Mouse (Mus musculus) left cerebral cortex, postnatal 4 days (tissue): Measurements from ENCODE around the gene Ttc27. TPM values are rescaled to one million over a fixed set of nuclear protein-coding genes. Genes with fewer than 3 reads are reported as not detected.

ENCODE experiments used
- DNase-seq: peaks from one replicate; pipeline ENCODE4 v3.0.0-alpha.2; 2022
- intact Hi-C: fragments of 180-260 bp; cut with DNase I; formaldehyde crosslinking; loops from one replicate; pipeline ENCODE4 v1.15.1; 2025
- total RNA-seq, 2 experiments: library from RNA; stranded (reverse); gene quantifications; 2 replicates each; pipeline ENCODE4 v1.2.3; 2021

Gene Ttc27
- total RNA-seq, 2 experiments from 2014 or later: 25.8 to 26.3 TPM

- intact Hi-C loops: loop anchor here (2.0 to 10.0 kb wide), 3 partner anchors 194 to 574 kb away; partner anchors contain the start of gene Ltbp1
These were observed 93.5 kb downstream of the Ttc27 start for GRCm38 (mm10) chr17:74810892-74811625.

DNA sequence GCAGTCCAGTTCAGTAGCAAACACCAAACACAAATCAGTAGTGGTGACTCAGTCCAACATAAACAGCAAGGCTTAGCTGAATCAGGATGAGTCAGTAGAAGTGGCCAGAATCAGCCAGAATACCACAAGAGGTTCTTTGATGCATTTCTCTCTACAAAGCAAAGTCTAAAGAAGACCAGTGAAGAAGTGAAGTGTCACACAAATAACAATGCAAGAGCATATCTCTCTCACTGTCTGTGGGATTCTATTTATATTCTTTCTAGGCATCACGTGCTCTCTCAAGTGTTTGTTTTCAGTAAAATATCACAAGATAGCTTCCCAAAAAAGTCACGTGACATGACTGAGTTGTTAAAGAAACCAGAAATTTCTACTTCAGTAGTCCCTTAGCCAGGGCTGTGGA, 102.2 kb downstream of the Ttc27 start:
- intact Hi-C loops: loop anchor here (10.0 kb wide), 2 partner anchors 255 to 565 kb away; no protein-coding TSS in a partner anchor
- no peak for DNase-seq

More at GRCm38 (mm10) chr17:74810892-74811625, 93.5 kb downstream of the Ttc27 start:
- peak; percentile 4 for DNase-seq

- no peak for DNase-seq
- intact Hi-C loops: no loop called here
These were observed 113.3 kb downstream of the Ttc27 start for GRCm38 (mm10) chr17:74830851-74831250.

DNA sequence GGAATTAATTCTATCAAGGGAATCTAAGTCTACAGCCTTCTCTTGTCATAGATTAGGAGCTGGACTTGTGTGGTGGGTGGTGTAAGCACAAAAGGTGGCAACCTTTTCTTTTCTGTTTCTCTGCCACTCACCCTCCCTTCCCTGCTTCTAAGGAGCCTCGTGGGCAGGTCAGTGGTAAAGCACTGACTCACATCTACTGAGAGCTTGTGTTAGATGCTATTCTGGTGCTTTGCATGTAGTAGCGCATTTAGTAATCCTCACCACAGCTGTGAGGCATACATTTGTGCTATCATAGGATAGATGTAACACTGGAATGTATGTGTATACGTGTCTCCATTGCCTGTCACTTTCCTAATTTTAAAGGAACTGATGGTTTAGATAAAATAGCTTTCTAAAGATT, 124.2 kb downstream of the Ttc27 start:
- intact Hi-C loops: no loop called here
- no peak for DNase-seq

DNA sequence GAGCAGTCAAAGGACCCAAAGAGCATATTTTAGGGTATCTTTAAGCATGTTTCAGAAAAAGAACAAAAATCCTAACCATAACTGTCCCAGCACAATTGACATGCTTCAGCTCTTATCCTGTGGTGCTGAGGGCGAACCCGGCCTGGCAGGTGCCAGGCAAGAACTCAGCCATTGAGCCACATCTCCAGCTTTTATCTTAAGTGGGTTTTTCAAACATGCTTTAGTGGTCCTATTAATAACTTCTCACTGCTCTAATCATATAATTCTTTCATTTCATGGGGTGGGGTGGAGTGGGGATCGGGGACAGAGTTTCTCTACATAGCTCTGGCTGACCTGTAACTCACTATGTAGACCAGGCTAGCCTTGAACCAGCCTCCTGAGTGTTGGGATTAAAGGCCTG, 125.1 kb downstream of the Ttc27 start:
- intact Hi-C loops: no loop called here
- DNase-seq: no peak

DNA sequence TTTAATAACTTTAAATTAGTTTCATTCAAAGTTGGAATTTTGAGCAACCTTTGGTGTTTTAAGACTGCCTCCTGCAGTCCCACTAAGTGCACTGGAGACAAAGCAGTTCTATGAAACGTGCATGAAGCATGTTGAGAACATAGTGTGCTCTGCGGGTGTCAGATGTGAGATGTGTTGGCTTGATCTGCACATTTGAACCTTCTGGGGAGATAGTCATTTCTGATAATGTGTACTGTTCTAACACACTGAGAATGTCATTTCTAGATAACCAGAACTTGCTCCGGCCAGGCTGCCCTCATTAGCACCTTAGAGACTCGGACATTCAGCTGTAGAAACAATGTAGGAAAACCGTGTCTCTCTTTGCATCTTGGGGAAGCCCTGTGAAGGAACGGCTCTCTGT, 126.0 kb downstream of the Ttc27 start:
- intact Hi-C loops: no loop called here
- DNase-seq: no peak

DNA sequence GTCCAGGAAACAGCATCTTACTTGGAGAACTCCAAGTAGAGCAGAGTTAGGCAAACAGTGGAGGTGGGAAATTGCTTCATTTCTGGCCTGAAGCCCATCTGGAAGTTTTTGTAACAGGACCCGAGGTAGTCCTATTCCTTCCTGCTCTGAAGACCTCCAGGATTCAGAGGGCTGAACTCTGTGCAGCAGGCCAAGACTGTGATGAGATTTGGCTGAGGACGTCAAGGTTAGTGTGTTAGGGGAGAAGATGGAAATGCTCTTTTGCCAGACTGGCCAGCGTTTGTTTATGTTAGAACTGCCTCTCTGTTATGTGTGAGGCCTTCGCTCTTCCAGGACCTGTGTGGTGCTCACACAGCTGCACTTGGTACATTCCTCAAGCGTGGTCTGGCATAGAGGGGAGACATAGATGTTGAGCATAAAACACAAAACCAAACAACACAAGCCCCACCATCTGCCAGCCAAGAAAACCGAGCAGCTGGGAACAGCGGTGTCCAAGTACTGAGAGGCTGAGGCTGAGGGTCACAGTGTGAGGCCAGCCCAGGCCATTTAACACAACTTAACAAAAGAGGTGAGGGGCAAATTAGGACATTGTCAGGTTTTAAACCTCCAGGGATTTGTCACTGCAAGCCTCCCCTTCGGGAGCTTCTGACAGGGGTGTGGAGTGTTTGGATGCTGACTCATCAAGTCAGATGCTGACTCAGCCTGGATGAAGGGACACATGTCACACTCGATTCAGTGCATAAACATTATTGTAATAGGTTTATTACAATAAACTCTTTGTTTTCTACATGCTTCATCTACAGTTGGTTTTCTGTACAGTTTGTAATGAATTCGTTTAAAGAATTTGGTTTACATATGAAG, 128.7 kb downstream of the Ttc27 start:
- DNase-seq: no peak
- intact Hi-C loops: no loop called here

DNA sequence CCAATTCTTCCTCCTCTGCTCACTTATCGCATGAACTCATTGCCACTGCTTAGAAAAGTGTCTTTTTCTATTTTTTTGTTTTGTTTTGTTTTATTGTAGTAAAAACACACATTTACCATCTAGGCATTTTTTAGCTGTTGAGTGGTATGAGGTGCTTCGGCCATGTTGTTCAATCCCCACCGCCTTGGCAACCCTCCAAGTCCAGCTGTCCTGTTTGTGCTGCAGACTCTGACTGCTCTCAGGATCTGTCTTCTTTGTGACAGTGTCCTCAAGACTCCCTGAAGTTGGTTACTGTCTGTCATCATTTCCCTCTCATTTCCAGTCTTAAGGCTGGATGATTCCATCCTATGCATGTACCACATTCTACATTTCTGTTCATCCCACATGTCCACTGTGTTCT, 132.7 kb downstream of the Ttc27 start:
- intact Hi-C loops: no loop called here
- DNase-seq: peak; percentile 41

DNA sequence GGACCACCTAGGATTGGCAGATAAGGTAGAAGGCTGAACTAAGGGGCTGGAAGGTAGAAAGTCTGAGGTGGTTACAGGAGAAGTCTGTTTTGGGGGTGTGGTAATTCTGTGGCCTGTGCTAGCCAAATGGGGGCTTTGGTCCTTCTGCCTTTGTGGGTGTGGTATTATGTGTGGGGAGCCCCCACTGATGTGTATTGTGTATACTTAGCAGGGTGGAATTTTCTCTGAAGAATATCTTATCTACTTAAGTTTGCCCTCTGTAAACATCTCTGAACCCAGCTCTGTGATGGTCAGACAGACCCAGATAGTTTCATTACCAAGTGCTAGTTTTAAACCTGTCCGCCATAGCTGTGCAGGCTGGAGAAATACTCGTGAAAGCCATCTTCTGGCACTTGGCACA, 141.8 kb downstream of the Ttc27 start:
- intact Hi-C loops: no loop called here

DNA sequence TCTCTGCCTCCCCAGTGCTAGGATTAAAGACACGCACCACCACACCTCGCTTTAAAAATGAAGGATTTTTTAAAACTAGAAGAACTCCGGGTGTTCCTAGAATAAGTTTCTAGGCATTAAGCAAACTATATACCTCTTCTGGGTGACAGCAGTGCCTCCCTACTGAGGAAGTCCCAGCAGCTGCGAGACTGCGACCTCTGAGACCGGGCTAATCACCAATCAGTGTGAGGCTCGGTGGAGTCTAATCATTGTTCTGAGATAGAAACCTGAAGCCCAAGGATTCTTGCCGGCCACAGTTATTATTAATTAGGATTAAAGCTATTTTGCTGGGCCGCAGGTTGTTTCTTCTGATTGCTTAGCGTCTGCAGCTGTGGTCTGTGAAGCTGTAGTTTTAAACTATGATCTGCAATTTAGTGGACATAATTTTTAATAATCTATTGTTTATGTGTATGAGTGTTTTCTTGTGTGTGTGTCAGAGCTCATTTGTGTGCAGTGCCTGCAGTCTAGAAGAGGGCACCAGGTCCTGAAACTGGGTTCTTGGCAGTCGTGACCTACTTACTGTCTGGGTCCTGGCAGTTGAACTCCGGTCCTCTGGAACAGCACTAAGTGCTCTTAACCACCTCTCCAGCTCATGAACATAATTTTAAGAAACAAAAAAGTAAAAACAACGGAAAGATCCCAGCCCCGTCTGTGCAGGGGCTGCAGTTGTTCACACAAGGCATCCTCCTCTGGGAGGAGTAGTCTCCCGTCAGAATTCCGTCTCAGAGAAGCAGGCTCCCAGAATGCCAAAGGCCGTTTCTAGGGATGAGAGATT, 142.9 kb downstream of the Ttc27 start:
- no peak for DNase-seq

More for the DNA sequence above, 141.8 kb downstream of the Ttc27 start:
- no peak for DNase-seq

DNA sequence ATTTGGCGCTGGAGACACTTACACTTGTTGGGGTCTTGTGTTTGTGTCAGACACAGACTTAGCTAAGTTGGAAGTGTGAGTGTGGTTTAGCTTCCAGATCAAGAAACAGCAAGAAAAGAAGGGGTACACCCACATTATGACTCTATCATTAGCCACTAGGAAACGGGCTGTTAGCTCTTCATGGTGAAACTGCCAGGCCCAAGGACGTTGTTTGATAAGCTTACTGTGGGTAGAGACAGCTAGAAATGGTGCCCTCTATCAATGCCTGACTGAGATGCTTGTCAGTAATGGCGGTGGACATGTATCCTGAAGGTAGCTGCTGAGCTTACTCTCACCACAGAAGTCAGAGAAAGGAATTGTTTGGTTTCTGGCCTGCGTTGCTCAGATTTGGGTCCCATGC, 146.3 kb downstream of the Ttc27 start:
- intact Hi-C loops: no loop called here
- DNase-seq: no peak

More for the DNA sequence above, 142.9 kb downstream of the Ttc27 start:
- intact Hi-C loops: no loop called here

DNA sequence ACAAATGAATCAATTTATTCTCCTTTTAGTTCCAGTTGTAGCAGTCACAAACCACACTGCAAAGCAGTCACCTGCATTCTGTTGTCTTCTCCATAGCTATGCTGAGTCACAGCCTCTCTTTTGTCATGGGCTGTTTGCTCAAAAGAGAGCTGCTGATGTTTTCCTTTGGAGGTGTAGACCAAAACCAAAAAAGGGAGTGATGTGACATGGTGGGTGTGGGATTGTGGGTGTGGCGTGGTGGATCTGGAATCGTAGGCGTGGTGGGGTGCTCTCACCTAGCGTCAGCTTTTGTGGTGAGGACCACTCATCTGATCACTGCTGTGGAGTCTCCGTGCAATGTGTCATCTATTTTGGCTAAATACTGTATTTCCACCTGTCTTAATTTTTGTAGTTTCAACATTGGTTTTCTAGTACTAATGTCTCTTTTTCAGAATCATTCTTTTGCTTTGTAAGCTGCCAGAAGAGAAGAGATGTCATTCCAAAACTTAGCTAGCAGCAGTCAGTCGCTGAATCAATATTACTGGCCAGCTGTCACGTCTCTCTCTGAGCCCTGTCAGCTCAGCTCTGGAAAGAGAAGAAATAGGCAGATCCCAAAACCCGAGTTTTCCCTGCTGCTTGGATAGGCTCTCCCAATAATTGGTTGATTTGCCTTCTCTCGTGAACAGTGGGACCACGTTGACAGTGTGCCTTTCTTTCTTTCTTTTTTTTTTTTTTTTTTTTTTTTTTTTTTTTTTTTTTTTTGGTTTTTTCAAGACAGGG, 147.4 kb downstream of the Ttc27 start:
- intact Hi-C loops: no loop called here
- DNase-seq: no peak

- no peak for DNase-seq
- intact Hi-C loops: no loop called here
These were observed 148.4 kb downstream of the Ttc27 start for GRCm38 (mm10) chr17:74865694-74866564.

GRCm38 (mm10) chr17:74866565-74867507, 149.3 kb downstream of the Ttc27 start:
- peak; percentile 55 for DNase-seq
- intact Hi-C loops: no loop called here

DNA sequence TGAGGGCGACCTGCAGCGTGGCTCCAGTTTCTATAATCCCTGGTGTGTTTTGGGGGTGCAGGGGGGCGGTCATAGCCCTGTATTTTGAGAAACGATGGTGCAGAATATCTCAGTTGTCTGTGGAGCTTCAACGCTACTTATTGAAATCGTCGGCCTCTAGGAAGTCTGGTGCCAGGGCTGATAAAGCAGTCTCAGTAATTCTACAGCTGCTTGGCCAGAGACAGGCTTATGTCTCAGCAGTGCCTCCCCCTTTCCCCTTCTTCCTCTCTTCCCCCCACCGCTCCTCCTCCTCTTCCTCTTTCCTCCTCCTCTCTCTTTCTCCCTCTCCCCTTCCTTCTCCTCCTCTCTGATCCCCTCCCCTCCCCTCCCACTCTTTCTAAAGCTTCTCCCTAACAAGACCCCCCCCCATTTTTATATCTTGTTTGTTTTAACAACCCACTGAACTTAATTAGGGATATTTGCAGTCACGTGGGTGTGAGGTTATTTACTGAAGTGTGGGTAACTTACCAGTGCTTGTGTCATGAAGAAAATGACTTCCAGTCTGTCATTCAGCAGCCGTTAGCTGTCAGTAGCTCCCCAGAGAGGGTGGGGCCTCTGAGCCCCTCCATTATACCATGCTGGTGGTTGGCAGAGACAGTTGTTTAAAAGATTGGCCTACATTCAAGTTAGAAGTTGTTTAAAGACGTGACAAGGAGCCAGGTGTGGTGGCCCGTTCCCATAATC, 150.8 kb downstream of the Ttc27 start:
- intact Hi-C loops: no loop called here
- no peak for DNase-seq

DNA sequence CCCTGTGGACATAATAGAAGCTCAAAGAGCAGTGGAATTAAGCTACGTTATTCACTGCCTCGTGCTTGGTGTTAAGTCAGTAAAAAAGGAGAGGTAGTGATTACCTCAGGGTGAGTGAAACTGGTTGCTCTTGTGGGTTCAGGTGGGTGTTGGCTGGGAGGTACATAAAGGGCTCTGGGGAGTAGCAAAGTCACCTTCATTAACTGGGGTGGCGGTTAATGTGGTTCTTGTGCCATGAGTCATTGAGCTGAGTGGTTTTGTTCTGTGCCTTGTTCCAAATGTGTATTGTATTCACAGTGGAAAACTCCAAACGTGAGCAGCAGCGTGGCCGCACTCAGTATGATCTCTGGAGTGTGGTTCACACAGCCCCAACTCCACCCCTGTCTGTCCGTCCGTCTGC, 152.0 kb downstream of the Ttc27 start:
- no peak for DNase-seq
- intact Hi-C loops: no loop called here
